Mouse (Mus musculus): ENCODE measurements around the gene Zmat5. TPM values are rescaled to one million over a fixed set of nuclear protein-coding genes. Genes with fewer than 3 reads are reported as not detected.

Zmat5 gene
- polyA plus RNA-seq, 1 experiment from 2014 or later, result 76.5 TPM

- Histone ChIP-seq H3K27me3 (ENCODE audit: control insufficient read depth, insufficient read depth, low read depth, low read length) (no peaks in the 10 kb centered on the region), H3K9ac (ENCODE audit: low read length) (no peak overlapping the region), H3K36me3 (ENCODE audit: control insufficient read depth, insufficient read depth, low read length) (peaks cover 15% of the 10 kb centered on the region), H3K4me3 (ENCODE audit: low read length) (no peak overlapping the region), H3K4me1 (replicated peaks; ENCODE audit: control insufficient read depth, insufficient read depth, low read length) (peaks cover 5% of the 10 kb centered on the region; the same call in 1 of the 2 replicates), H3K4me2 (ENCODE audit: low read depth, low read length) (no peak overlapping the region), H3K9me3 (ENCODE audit: control insufficient read depth, low read length) (no peaks in the 10 kb centered on the region), H3K27ac (ENCODE audit: low read length) (no peak overlapping the region; the same call in 1 of the 2 replicates)
- 49% methylated on average over 6 of the region's 6 CpGs for WGBS
- ATAC-seq (ENCODE audit: low read depth), result peak; percentile 69
These were observed 29.3 kb upstream of the Zmat5 start for GRCm38 (mm10) chr11:4675126-4675562.

GRCm38 (mm10) chr11:4675693-4676092 is 28.8 kb upstream of the Zmat5 start:
- 78% methylated on average over 6 of the region's 6 CpGs for WGBS
- H3K36me3 ChIP-seq (ENCODE audit: control insufficient read depth, insufficient read depth, low read length), result peaks cover 16% of the 10 kb centered on the region
- no peaks in the 10 kb centered on the region for H3K9me3 ChIP-seq (ENCODE audit: control insufficient read depth, low read length)

GRCm38 (mm10) chr11:4677250-4677872 is 27.1 kb upstream of the Zmat5 start:
- Histone ChIP-seq H3K36me3 (ENCODE audit: control insufficient read depth, insufficient read depth, low read length) (peaks cover 26% of the 10 kb centered on the region), H3K4me2 (ENCODE audit: low read depth, low read length) (no peak overlapping the region), H3K9me3 (ENCODE audit: control insufficient read depth, low read length) (no peaks in the 10 kb centered on the region), H3K4me3 (ENCODE audit: low read length) (no peak overlapping the region), H3K9ac (ENCODE audit: low read length) (no peak overlapping the region), H3K27me3 (ENCODE audit: control insufficient read depth, insufficient read depth, low read depth, low read length) (no peaks in the 10 kb centered on the region), H3K27ac (ENCODE audit: low read length) (no peak overlapping the region), H3K4me1 (replicated peaks; ENCODE audit: control insufficient read depth, insufficient read depth, low read length) (peaks cover 5% of the 10 kb centered on the region; the same call in 1 of the 2 replicates)
- ATAC-seq (ENCODE audit: low read depth), result no peak
- 78% methylated on average over 7 of the region's 7 CpGs for WGBS

More at GRCm38 (mm10) chr11:4675693-4676092, 28.8 kb upstream of the Zmat5 start:
- H3K4me2 ChIP-seq (ENCODE audit: low read depth, low read length), result no peak overlapping the region
- H3K4me3 ChIP-seq (ENCODE audit: low read length), result no peak overlapping the region
- no peak overlapping the region for H3K27ac ChIP-seq (ENCODE audit: low read length)
- H3K27me3 ChIP-seq (ENCODE audit: control insufficient read depth, insufficient read depth, low read depth, low read length), result no peaks in the 10 kb centered on the region
- peaks cover 5% of the 10 kb centered on the region; the same call in 1 of the 2 replicates for H3K4me1 ChIP-seq (replicated peaks; ENCODE audit: control insufficient read depth, insufficient read depth, low read length)
- no peak for ATAC-seq (ENCODE audit: low read depth)
- H3K9ac ChIP-seq (ENCODE audit: low read length), result no peak overlapping the region

- no peak for ATAC-seq (ENCODE audit: low read depth)
These were observed 25.6 kb upstream of the Zmat5 start for GRCm38 (mm10) chr11:4678700-4679440.

GRCm38 (mm10) chr11:4679441-4679832 is 25.0 kb upstream of the Zmat5 start:
- 86% methylated on average over 12 of the region's 12 CpGs for WGBS
- Histone ChIP-seq H3K27ac (ENCODE audit: low read length) (no peak overlapping the region), H3K9ac (ENCODE audit: low read length) (no peak overlapping the region), H3K36me3 (ENCODE audit: control insufficient read depth, insufficient read depth, low read length) (peaks cover 31% of the 10 kb centered on the region), H3K9me3 (ENCODE audit: control insufficient read depth, low read length) (no peaks in the 10 kb centered on the region), H3K4me2 (ENCODE audit: low read depth, low read length) (no peak overlapping the region), H3K4me3 (ENCODE audit: low read length) (no peak overlapping the region), H3K27me3 (ENCODE audit: control insufficient read depth, insufficient read depth, low read depth, low read length) (no peaks in the 10 kb centered on the region), H3K4me1 (replicated peaks; ENCODE audit: control insufficient read depth, insufficient read depth, low read length) (0 out of 2 replicates have a peak, but pooled peaks cover 2% of the 10 kb centered on the region)
- ATAC-seq (ENCODE audit: low read depth), result no peak

More at GRCm38 (mm10) chr11:4678700-4679440, 25.6 kb upstream of the Zmat5 start:
- Histone ChIP-seq H3K4me2 (ENCODE audit: low read depth, low read length) (no peak overlapping the region), H3K4me1 (replicated peaks; ENCODE audit: control insufficient read depth, insufficient read depth, low read length) (peaks cover 5% of the 10 kb centered on the region; the same call in 1 of the 2 replicates), H3K27ac (ENCODE audit: low read length) (no peak overlapping the region), H3K27me3 (ENCODE audit: control insufficient read depth, insufficient read depth, low read depth, low read length) (no peaks in the 10 kb centered on the region), H3K36me3 (ENCODE audit: control insufficient read depth, insufficient read depth, low read length) (peaks cover 28% of the 10 kb centered on the region), H3K4me3 (ENCODE audit: low read length) (no peak overlapping the region), H3K9me3 (ENCODE audit: control insufficient read depth, low read length) (no peaks in the 10 kb centered on the region), H3K9ac (ENCODE audit: low read length) (no peak overlapping the region)
- 71% methylated on average over 12 of the region's 13 CpGs for WGBS

GRCm38 (mm10) chr11:4680126-4680525 is 24.4 kb upstream of the Zmat5 start:
- Histone ChIP-seq H3K9me3 (ENCODE audit: control insufficient read depth, low read length) (no peaks in the 10 kb centered on the region), H3K4me2 (ENCODE audit: low read depth, low read length) (no peak overlapping the region), H3K9ac (ENCODE audit: low read length) (no peak overlapping the region), H3K4me3 (ENCODE audit: low read length) (no peak overlapping the region), H3K27me3 (ENCODE audit: control insufficient read depth, insufficient read depth, low read depth, low read length) (no peaks in the 10 kb centered on the region), H3K36me3 (ENCODE audit: control insufficient read depth, insufficient read depth, low read length) (peaks cover 32% of the 10 kb centered on the region), H3K27ac (ENCODE audit: low read length) (no peak overlapping the region), H3K4me1 (replicated peaks; ENCODE audit: control insufficient read depth, insufficient read depth, low read length) (no peaks in the 10 kb centered on the region)
- ATAC-seq (ENCODE audit: low read depth), result no peak
- 54% methylated on average over 3 of the region's 3 CpGs for WGBS

GRCm38 (mm10) chr11:4683516-4683915 is 21.0 kb upstream of the Zmat5 start:
- Histone ChIP-seq H3K27ac (ENCODE audit: low read length) (no peak overlapping the region), H3K4me1 (replicated peaks; ENCODE audit: control insufficient read depth, insufficient read depth, low read length) (no peaks in the 10 kb centered on the region), H3K4me2 (ENCODE audit: low read depth, low read length) (no peak overlapping the region), H3K27me3 (ENCODE audit: control insufficient read depth, insufficient read depth, low read depth, low read length) (no peaks in the 10 kb centered on the region), H3K9ac (ENCODE audit: low read length) (no peak overlapping the region), H3K36me3 (ENCODE audit: control insufficient read depth, insufficient read depth, low read length) (peaks cover 28% of the 10 kb centered on the region), H3K4me3 (ENCODE audit: low read length) (no peak overlapping the region), H3K9me3 (ENCODE audit: control insufficient read depth, low read length) (no peaks in the 10 kb centered on the region)
- 75% methylated on average over 6 of the region's 6 CpGs for WGBS
- no peak for ATAC-seq (ENCODE audit: low read depth)

- Histone ChIP-seq H3K36me3 (ENCODE audit: control insufficient read depth, insufficient read depth, low read length) (peaks cover 28% of the 10 kb centered on the region), H3K9ac (ENCODE audit: low read length) (no peak overlapping the region), H3K27me3 (ENCODE audit: control insufficient read depth, insufficient read depth, low read depth, low read length) (no peaks in the 10 kb centered on the region), H3K4me1 (replicated peaks; ENCODE audit: control insufficient read depth, insufficient read depth, low read length) (no peaks in the 10 kb centered on the region), H3K4me3 (ENCODE audit: low read length) (no peak overlapping the region), H3K27ac (ENCODE audit: low read length) (no peak overlapping the region), H3K9me3 (ENCODE audit: control insufficient read depth, low read length) (no peaks in the 10 kb centered on the region), H3K4me2 (ENCODE audit: low read depth, low read length) (no peak overlapping the region)
- WGBS, result 71% methylated on average over 6 of the region's 6 CpGs
- no peak for ATAC-seq (ENCODE audit: low read depth)
These were observed 20.3 kb upstream of the Zmat5 start for GRCm38 (mm10) chr11:4684186-4684585.

GRCm38 (mm10) chr11:4685071-4685470 is 19.4 kb upstream of the Zmat5 start:
- Histone ChIP-seq H3K4me1 (replicated peaks; ENCODE audit: control insufficient read depth, insufficient read depth, low read length) (no peaks in the 10 kb centered on the region), H3K4me3 (ENCODE audit: low read length) (no peak overlapping the region), H3K9ac (ENCODE audit: low read length) (no peak overlapping the region), H3K27ac (ENCODE audit: low read length) (no peak overlapping the region), H3K4me2 (ENCODE audit: low read depth, low read length) (no peak overlapping the region), H3K36me3 (ENCODE audit: control insufficient read depth, insufficient read depth, low read length) (peaks cover 21% of the 10 kb centered on the region), H3K27me3 (ENCODE audit: control insufficient read depth, insufficient read depth, low read depth, low read length) (no peaks in the 10 kb centered on the region), H3K9me3 (ENCODE audit: control insufficient read depth, low read length) (no peaks in the 10 kb centered on the region)
- ATAC-seq (ENCODE audit: low read depth), result peak; percentile 3; the same call in 1 of the 2 replicates
- WGBS, result 51% methylated on average over 4 of the region's 4 CpGs

All from lung, embryonic 16.5 days (tissue).